Mouse (Mus musculus): ENCODE results near the gene F2r. TPM values are rescaled to one million over a fixed set of nuclear protein-coding genes. Genes with fewer than 3 reads are reported as not detected.

F2r gene
- polyA plus RNA-seq, 1 experiment from 2014 or later = 81.7 TPM

DNA sequence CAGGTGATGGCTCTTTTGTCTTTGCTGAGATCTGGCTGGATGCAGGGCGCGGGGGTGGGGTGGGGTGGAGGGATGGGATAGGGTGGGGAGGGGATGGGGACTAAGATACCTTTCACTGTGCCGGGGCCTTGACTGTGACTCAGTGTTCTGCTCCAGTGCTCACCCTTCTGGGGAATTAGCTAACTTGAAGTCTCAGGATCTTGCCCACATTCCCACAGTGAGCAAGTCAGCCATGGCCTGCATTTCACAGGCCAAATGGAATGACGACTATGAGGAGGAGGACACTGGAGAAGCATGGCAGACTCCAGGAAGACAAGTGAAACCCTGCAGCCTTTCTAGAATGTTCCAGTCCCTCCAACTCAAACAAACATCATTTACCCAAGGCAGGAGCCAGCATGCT lies 6.5 kb downstream of the F2r start:
- Histone ChIP-seq H3K9me3 (replicated peaks) (no peaks in the 10 kb centered on the region), H3K36me3 (peaks cover 15% of the 10 kb centered on the region), H3K27ac (replicated peaks) (no peak overlapping the region), H3K4me1 (peaks cover 33% of the 10 kb centered on the region), H3K4me2 (replicated peaks) (no peak overlapping the region), H3K9ac (no peak overlapping the region), H3K4me3 (replicated peaks) (no peak overlapping the region), H3K27me3 (no peaks in the 10 kb centered on the region)
- WGBS = 78% methylated on average over 4 of the region's 4 CpGs
- ATAC-seq (ENCODE audit: insufficient number of reproducible peaks, low FRiP score, low TSS enrichment, low read depth) = no peak

DNA sequence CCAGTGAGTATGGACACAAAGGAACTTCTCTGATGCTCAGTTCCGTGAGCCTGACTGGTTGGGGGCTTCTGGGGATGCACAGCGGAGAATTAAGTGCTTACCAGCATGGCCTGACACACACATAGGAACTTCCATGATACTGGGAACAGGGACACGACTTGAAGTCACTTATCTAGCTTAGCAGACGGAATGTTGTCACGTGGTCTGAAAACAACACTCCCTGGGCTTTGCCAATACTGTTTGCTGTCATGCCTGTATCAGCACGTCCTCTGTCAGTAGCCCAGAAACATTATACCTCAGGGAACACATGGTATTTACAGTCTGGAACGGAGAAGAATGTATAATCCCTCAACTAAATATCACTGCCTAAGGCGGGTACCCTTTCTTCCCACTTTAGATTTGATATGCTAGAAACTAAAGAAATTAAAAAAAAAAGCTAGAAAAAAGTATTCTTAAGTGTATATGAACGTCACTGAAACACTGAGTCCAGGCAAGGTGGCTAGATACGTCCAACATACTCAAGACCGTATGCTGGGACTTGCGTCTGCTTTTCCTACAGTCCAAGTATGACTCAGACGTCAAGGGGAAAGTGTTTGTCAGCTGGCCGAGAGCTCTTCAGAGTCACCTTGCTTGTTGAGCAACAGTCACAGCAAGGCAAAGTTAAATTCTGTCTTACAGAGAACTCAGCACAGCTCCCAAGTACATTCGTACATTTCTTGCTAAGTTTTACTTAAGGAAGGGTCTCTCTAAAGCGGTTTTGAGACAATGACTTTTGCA lies 7.3 kb downstream of the F2r start:
- H3K27ac ChIP-seq (replicated peaks) = 0 out of 2 replicates have a peak overlapping the region, but pooled peaks have one; percentile 17
- no peak overlapping the region for H3K4me3 ChIP-seq (replicated peaks)
- H3K9ac ChIP-seq = no peak overlapping the region
- no peaks in the 10 kb centered on the region for H3K9me3 ChIP-seq (replicated peaks)
- no peaks in the 10 kb centered on the region for H3K27me3 ChIP-seq
- H3K4me2 ChIP-seq (replicated peaks) = no peak overlapping the region
- H3K36me3 ChIP-seq = peaks cover 19% of the 10 kb centered on the region
- WGBS = 63% methylated on average over 16 of the region's 16 CpGs
- no peak; the same call in 1 of the 2 replicates for ATAC-seq (ENCODE audit: insufficient number of reproducible peaks, low FRiP score, low TSS enrichment, low read depth)
- peaks cover 25% of the 10 kb centered on the region for H3K4me1 ChIP-seq

DNA sequence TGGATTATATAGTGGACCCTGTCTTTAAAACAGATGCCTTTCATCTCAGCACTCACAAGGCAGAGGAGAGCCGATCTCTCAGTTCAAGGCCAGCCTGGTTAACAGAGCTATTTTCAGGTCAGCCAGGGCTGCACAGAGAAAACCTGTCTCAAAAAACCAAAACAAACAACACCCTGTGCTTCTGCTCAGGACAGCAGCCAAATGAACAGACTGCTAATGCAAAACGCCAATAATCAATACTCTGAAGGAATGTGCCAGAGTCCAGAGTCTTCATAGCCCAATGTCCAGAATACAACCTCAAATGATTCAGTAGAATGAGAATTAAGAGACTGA lies 9.2 kb downstream of the F2r start:
- peaks cover 10% of the 10 kb centered on the region; the same call in 1 of the 2 replicates for H3K4me1 ChIP-seq
- H3K27me3 ChIP-seq = no peaks in the 10 kb centered on the region
- H3K36me3 ChIP-seq = peaks cover 26% of the 10 kb centered on the region

DNA sequence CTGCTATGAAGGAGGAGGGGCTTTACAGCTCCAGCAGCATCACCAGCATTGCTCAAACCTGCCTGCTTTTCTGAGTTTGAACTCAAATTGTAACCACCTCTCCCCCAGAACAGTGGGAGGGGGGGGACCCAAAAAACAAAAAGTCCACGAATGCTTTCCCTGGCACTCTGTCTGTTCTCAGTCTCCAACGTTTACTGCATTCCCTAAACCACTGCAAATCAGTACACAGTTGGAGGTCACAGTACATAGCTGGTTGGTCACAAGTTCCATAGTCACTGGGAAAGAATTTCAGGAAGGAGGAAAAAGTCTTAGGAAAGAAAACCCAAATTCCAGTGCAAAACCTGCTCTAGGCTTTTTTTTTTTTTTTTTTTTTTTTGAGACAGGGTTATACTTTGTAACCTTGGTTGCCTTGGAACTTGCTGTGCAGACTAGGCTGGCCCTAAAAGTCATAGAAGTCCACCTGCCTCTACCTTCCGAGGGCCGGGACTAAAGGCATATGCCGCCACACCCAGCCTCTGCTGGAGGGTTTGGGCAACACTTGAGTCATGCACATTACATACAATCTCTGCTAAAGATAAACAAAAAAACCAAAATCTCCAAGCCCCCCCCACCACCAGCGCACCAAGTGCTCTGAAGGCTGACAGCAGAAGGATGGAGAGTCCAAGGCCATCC lies 9.7 kb downstream of the F2r start:
- no peaks in the 10 kb centered on the region for H3K9me3 ChIP-seq (replicated peaks)
- H3K27ac ChIP-seq (replicated peaks) = no peak overlapping the region
- peaks cover 31% of the 10 kb centered on the region for H3K36me3 ChIP-seq
- H3K4me3 ChIP-seq (replicated peaks) = no peak overlapping the region
- 77% methylated on average over 6 of the region's 6 CpGs for WGBS
- H3K27me3 ChIP-seq = no peaks in the 10 kb centered on the region
- peaks cover 10% of the 10 kb centered on the region; the same call in 1 of the 2 replicates for H3K4me1 ChIP-seq
- no peak overlapping the region for H3K9ac ChIP-seq
- no peak for ATAC-seq (ENCODE audit: insufficient number of reproducible peaks, low FRiP score, low TSS enrichment, low read depth)
- H3K4me2 ChIP-seq (replicated peaks) = no peak overlapping the region

More for the DNA sequence above, 9.2 kb downstream of the F2r start:
- no peak for ATAC-seq (ENCODE audit: insufficient number of reproducible peaks, low FRiP score, low TSS enrichment, low read depth)
- no peak overlapping the region for H3K9ac ChIP-seq
- no peak overlapping the region for H3K27ac ChIP-seq (replicated peaks)
- H3K4me2 ChIP-seq (replicated peaks) = no peak overlapping the region
- no peak overlapping the region for H3K4me3 ChIP-seq (replicated peaks)
- no peaks in the 10 kb centered on the region for H3K9me3 ChIP-seq (replicated peaks)
- 82% methylated on average over 2 of the region's 2 CpGs for WGBS

DNA sequence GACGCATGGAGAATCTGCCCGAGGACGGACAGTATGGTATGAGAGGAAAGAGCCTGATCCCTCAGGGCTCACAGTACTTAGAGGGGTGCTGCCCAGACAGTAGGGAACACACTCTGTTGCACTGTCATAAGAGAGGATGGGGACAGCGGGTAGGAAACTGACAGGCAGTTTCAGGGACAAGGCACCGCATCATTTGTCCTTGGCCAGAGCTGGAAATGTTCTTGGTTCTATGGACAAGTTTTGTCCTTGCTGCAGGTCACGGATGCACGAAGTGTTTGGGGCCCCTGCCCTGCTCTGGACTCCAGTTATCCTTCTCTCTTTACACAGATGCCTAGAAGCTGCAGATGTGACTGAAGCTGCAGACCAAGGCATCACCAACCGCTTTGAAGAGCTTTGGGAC lies 11.3 kb downstream of the F2r start:
- no peaks in the 10 kb centered on the region for H3K9me3 ChIP-seq (replicated peaks)
- 88% methylated on average over 8 of the region's 8 CpGs for WGBS
- no peak for ATAC-seq (ENCODE audit: insufficient number of reproducible peaks, low FRiP score, low TSS enrichment, low read depth)
- H3K27me3 ChIP-seq = no peaks in the 10 kb centered on the region
- H3K36me3 ChIP-seq = peaks cover 42% of the 10 kb centered on the region
- no peak overlapping the region for H3K4me3 ChIP-seq (replicated peaks)
- peaks cover 7% of the 10 kb centered on the region; the same call in 1 of the 2 replicates for H3K4me1 ChIP-seq
- no peak overlapping the region for H3K27ac ChIP-seq (replicated peaks)
- H3K9ac ChIP-seq = no peak overlapping the region
- no peak overlapping the region for H3K4me2 ChIP-seq (replicated peaks)

DNA sequence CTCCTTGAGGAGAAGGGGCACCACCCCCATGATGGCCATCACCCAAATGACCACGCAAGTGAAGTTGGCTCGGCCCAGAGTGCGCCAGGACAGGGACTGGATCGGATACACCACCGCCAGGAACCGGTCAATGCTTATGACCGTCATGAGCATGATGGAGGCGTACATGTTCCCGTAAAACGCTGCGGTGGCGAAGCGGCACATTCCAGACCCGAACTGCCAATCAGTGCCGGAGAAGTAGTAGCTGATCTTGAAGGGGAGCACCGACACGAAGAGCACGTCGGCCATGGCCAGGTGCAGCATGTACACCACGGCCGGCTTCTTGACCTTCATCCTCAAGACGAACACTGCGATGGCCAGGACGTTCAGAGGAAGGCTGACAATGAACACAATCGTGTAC lies 14.0 kb downstream of the F2r start:
- Histone ChIP-seq H3K4me2 (replicated peaks) (no peak overlapping the region), H3K4me1 (no peaks in the 10 kb centered on the region), H3K4me3 (replicated peaks) (no peak overlapping the region), H3K36me3 (peaks cover 51% of the 10 kb centered on the region), H3K9ac (no peak overlapping the region), H3K27me3 (no peaks in the 10 kb centered on the region), H3K9me3 (replicated peaks) (no peaks in the 10 kb centered on the region), H3K27ac (replicated peaks) (no peak overlapping the region)
- ATAC-seq (ENCODE audit: insufficient number of reproducible peaks, low FRiP score, low TSS enrichment, low read depth) = no peak
- 96% methylated on average over 25 of the region's 25 CpGs for WGBS

DNA sequence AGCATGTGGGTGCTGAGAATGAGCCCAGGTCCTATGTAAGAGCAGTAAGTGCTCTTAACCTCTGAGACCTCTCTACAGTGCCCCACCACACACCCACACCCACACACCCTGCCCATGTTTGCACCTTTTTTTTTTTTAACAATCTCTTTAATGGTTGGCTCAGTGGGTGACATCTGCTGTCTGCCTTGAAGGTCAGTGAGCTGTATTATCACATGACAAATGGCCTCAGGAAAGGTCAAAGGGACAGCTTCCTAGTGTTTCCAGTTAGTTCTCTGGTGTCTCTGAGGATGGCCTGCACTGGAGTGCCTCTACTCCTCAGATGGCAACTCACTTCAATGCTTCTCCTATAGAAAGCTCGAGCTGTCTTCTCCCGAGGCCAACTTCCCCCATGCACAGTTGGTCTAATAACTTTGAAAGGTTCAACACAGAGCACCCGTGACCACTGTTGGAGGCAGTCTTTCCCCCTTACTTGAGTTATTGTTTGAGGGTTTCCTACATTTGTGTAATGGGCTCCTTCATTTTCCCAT lies 18.4 kb downstream of the F2r start:
- Histone ChIP-seq H3K4me2 (replicated peaks) (no peak overlapping the region), H3K9me3 (replicated peaks) (no peaks in the 10 kb centered on the region), H3K27me3 (no peaks in the 10 kb centered on the region), H3K4me3 (replicated peaks) (no peak overlapping the region), H3K27ac (replicated peaks) (no peak overlapping the region), H3K4me1 (no peaks in the 10 kb centered on the region), H3K9ac (no peak overlapping the region), H3K36me3 (peaks cover 36% of the 10 kb centered on the region)
- WGBS = 79% methylated on average over 3 of the region's 3 CpGs
- ATAC-seq (ENCODE audit: insufficient number of reproducible peaks, low FRiP score, low TSS enrichment, low read depth) = no peak

DNA sequence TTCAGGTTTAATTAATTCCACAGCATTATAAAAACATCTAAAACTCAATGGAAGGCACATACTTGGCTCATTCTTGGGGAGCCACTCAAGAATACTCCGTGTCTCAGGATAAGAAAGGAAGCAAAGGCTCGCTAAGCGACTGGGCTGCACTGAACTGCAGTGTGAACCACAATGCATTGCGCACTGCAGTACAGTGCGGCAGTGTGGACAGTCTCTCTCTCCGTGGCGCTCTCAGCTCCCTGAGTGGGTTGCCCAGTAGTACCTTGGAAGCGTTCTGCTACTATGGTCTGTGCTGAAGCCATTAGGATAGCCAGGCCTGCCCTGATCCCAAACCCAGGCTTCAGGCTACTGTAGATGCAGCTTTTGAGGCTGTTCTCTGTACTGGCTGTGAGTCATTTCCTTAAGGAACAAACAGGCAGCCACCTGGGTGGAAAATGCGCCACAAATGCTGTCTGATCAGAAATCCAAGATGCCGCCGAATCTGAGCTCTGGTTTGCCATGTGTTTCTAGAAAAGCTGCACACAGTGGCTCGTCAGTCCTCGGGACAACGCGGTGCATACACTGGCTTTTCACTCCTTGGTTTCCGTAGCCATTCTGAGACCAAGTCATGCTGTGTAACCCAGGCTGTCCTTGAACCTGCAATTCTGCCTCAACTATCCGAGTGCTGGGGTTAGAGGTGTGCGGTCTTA lies 19.9 kb downstream of the F2r start:
- WGBS = 80% methylated on average over 18 of the region's 18 CpGs
- Histone ChIP-seq H3K27me3 (no peaks in the 10 kb centered on the region), H3K4me1 (no peaks in the 10 kb centered on the region), H3K36me3 (peaks cover 22% of the 10 kb centered on the region), H3K27ac (replicated peaks) (no peak overlapping the region), H3K4me2 (replicated peaks) (no peak overlapping the region), H3K9ac (no peak overlapping the region), H3K9me3 (replicated peaks) (no peaks in the 10 kb centered on the region), H3K4me3 (replicated peaks) (no peak overlapping the region)
- ATAC-seq (ENCODE audit: insufficient number of reproducible peaks, low FRiP score, low TSS enrichment, low read depth) = no peak

DNA sequence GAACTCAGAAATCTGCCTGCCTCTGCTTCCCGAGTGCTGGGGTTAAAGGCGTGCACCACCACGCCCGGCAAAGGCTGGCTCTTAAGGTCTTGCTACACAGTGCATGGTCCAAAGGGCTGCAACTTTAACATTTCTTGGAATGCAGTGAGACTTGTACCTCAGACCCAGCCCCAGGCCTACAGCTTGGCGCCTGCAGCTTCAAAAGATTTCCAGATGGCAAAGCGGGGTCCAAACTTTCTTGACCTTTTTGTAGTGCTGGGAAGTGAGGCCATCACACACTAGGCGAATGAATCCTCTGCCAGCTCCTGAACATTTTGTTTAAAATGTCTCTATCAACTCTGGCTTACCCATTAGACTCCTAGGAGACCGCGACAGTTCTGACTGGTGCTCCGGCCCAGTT lies 20.7 kb downstream of the F2r start:
- WGBS = 87% methylated on average over 10 of the region's 10 CpGs
- Histone ChIP-seq H3K9ac (no peak overlapping the region), H3K4me1 (no peaks in the 10 kb centered on the region), H3K27ac (replicated peaks) (no peak overlapping the region), H3K27me3 (no peaks in the 10 kb centered on the region), H3K9me3 (replicated peaks) (no peaks in the 10 kb centered on the region), H3K4me2 (replicated peaks) (no peak overlapping the region), H3K36me3 (peaks cover 14% of the 10 kb centered on the region), H3K4me3 (replicated peaks) (no peak overlapping the region)
- no peak for ATAC-seq (ENCODE audit: insufficient number of reproducible peaks, low FRiP score, low TSS enrichment, low read depth)

DNA sequence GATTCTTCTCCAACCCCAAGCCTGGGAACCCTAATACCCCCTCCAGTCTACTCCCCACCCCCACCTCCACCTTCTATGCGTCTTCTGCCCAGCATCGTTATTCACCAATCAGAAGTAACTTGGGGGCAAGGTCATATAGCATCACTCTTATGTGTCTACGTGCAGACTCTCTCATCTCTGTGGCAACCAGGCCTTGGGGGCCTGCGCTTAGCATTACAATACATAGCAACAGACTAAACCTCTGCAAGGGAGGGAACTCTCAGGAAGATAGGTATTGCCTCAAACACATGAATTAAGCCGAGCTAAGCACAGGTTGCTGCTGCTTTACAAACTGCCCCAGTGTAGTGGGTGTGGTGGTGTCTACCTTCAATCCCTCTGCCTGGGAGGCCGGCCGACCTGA lies 21.6 kb downstream of the F2r start:
- no peak overlapping the region for H3K4me3 ChIP-seq (replicated peaks)
- H3K9me3 ChIP-seq (replicated peaks) = no peaks in the 10 kb centered on the region
- H3K27me3 ChIP-seq = no peaks in the 10 kb centered on the region
- H3K27ac ChIP-seq (replicated peaks) = no peak overlapping the region
- H3K9ac ChIP-seq = no peak overlapping the region
- peaks cover 12% of the 10 kb centered on the region; the same call in 1 of the 2 replicates for H3K36me3 ChIP-seq
- no peaks in the 10 kb centered on the region for H3K4me1 ChIP-seq
- H3K4me2 ChIP-seq (replicated peaks) = no peak overlapping the region
- no peak for ATAC-seq (ENCODE audit: insufficient number of reproducible peaks, low FRiP score, low TSS enrichment, low read depth)
- WGBS = 84% methylated on average over 7 of the region's 7 CpGs

DNA sequence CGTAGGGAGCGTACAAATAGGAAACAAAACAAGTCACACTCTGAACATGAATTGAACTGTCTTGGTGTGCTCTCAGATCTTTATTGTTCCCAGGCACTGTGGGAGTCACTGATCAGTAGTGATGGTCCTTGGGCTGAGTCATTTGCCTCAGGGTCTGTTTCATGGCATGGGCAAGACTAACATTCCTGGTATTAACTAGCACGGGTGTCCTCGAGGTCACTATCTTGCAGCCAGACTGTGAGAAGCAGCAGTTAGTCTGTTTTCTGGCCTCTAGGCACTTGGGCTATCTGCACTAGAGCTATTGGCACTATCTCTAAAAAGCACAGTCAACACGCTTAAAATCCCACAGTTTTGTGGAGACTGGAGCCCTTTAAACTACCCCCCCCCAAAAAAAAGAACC lies 22.4 kb downstream of the F2r start:
- Histone ChIP-seq H3K27ac (replicated peaks) (no peak overlapping the region), H3K36me3 (peaks cover 4% of the 10 kb centered on the region; the same call in 1 of the 2 replicates), H3K4me2 (replicated peaks) (no peak overlapping the region), H3K4me1 (no peaks in the 10 kb centered on the region), H3K9ac (no peak overlapping the region), H3K27me3 (no peaks in the 10 kb centered on the region), H3K9me3 (replicated peaks) (no peaks in the 10 kb centered on the region), H3K4me3 (replicated peaks) (no peak overlapping the region)
- no peak for ATAC-seq (ENCODE audit: insufficient number of reproducible peaks, low FRiP score, low TSS enrichment, low read depth)
- WGBS = 34% methylated on average over 5 of the region's 5 CpGs
